Mouse (Mus musculus): ENCODE results near the gene Robo1.

Gene Robo1

DNA sequence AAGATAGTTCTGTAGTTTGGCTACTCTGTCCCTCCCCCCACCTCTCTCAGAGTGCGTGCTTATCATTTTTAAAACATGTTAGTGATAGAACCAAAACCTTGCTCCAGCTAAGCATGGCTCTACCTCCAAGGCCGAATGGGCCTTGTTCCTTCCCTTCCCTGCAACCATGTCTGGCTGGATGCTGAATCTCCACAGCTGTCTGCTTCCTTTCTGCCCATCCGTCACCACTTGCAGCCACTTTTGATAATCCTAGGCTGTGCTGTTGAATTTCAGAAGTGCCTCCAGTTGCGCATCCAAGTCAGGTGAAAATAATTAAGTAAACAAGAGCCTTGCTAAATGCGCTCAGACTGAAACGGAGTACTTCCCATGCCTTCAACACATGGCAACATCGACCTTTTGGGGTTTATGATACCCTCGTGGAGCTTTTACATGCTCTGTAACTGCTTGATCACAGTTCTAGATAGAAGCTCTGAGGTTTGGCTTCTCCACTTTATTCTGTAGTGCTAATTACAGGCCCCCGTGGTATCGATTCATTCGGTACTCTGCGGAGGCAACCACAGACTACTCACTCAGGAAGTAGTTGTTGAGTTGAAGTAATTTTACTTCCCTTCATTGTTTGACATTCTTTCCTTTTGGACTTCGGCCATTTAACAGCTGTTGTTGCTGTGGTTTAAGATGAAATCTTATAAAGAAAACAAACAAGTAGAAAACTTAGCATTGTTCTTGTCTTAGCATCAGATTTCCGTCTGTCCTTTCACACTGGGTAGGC lies 413.8 kb downstream of the Robo1 start:
- DNase-seq (ENCODE audit: extremely low spot score, low read depth, low spot score): no peak

DNA sequence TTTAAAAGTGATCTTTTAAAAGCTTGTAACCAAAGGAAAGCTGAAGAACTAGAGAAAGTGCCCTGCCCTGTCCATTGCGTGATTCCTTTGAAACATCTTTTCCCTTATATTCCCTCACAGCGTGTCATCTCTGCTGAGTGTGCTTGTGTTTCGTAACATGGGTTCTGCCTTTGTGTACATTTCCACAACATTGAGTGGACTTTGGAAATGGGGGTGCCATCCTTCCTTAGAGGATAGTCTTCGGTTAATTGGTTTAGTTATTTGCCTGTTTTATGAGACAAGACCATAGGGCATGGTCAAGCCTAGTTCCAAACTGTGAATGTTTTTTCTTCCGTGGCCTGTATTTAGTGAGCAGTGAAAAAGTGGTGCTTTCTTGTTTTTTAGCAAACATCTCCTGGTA lies 426.1 kb downstream of the Robo1 start:
- DNase-seq (ENCODE audit: extremely low spot score, low read depth, low spot score): no peak

GRCm38 (mm10) chr16:72735175-72735574 lies 427.1 kb downstream of the Robo1 start:
- DNase-seq (ENCODE audit: extremely low spot score, low read depth, low spot score): no peak

GRCm38 (mm10) chr16:72735588-72735987 lies 427.5 kb downstream of the Robo1 start:
- no peak for DNase-seq (ENCODE audit: extremely low spot score, low read depth, low spot score)

DNA sequence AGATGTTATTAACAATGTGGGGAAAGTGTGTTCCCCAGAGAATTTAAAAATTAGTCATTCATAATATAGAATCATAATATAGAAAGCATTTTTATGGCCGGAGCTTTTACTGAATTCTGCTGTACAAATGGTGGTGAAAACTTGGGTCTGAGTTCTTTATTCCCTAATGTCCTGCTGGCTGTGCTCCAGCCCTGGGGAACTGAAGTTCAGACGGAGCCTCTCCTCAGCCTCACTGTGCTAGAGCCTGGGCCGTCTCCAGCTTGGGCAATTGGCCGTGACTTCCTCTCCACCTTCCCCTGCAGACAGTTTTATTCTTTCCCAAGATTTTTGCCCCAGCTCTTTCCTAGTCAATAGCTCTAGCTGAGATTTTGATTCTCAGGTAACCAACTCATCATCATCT lies 429.0 kb downstream of the Robo1 start:
- DNase-seq (ENCODE audit: extremely low spot score, low read depth, low spot score): no peak

DNA sequence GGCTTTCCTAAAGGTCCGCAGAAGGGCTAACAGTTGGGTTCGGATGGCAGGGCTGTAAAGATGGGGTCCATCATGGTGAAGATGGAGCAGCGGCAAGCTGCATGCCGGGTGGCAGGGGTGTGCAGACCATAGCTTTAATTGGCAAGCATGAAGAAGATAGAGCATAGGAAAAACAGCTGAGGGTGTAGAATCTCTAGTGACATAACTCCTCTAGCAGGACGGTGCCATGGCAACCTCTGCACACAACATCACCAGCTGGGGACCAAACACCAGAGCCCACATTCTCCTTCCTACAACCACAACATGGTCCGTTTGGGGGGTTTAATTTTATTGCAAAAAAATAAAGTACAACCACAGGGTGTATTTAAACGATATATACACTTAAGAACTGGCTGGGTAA lies 432.1 kb downstream of the Robo1 start:
- no peak for DNase-seq (ENCODE audit: extremely low spot score, low read depth, low spot score)

DNA sequence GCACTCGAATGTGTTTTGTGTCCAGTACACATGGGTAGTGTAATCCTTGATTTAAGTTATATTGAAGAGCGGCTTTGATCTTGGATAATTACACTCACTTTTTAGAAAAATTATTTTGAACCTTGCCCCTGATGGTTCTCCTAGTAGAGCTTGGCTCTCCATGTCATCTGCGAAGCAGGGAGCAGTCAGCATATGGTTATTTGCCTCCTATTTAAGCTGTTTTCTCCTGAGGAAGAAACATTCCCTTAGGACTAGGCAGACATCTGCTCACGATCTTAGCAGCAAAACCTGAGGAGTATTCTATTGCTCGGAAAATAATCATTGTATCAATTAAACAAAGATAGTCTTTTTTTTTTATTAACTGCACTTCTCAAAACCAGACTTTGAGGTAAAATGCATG lies 439.6 kb downstream of the Robo1 start:
- DNase-seq (ENCODE audit: extremely low spot score, low read depth, low spot score): no peak

DNA sequence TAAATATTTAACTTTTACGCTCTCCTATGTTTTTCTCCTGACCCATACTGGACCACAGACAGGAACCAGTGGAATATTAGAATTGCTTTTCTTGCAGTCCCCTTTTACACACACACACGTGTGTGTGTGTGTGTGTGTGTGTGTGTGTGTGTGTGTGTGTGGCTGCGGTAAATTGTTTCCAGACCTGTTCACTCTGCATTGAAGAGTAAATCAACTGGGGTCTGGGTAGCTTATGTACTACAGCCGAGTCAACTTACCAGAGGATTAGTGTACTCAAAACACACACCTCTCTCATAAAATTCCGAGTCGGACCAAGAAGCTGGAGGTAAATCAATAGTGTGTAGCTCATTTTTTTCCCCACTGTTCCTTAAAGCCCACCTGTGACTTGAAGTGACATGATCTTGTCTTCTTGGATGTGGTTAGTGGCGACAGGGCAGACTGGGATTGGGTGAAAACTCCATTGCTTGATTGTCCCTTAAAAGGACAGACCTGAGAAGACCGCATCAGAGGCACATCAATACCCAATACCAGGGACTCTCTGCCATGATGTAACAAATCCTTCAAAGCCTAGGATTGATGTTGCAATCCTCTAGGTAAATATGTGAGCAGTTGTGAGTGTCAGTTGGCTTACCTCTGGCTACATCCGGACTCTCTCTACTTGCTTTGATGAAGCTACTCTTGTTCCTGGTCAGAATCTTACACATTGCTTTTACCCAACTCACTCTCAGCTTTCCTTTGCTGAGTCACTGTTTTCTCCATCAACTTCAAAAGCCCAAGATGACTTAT lies 457.2 kb downstream of the Robo1 start:
- DNase-seq (ENCODE audit: extremely low spot score, low read depth, low spot score): no peak

- no peak for DNase-seq (ENCODE audit: extremely low spot score, low read depth, low spot score)
Observed at GRCm38 (mm10) chr16:72769214-72769834, 461.2 kb downstream of the Robo1 start.

DNA sequence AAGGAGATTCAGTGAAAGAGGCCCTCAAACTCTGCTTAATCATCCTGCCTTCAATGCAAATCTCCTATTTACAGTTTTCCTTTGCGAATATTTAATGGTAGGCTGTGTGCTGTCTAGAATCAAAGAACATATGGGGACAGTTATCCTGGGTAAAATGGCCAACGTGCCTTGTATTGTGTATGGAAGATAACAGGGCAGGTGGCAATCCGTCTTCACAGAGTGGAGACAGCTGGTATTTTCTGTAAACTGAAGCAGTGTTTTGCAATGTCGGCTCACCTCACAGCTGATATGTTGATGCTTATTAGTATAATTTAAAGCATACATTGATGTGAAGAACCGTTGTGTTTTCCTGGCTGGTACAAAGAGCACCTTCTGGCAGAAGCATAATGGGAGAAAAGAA lies 464.2 kb downstream of the Robo1 start:
- no peak for DNase-seq (ENCODE audit: extremely low spot score, low read depth, low spot score)

DNA sequence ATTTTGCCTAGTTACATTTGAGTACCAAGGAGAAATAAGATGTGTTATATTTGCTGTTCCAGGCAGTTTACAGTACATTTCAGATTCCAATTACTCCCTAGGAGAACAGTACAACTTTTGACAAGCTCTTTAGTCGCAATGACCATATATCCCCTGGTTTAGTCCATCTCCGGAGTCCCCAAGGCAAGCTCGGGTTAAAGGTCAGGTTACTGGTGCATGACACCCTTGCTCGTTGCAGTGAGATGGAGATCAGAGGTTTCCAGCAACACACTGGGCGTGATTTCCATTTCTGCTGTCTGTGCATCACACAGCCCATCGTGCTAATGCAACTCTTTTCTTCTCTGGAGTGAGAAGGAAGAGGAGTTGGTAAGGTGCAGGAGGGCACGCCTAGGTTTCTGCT lies 464.9 kb downstream of the Robo1 start:
- DNase-seq (ENCODE audit: extremely low spot score, low read depth, low spot score): no peak

DNA sequence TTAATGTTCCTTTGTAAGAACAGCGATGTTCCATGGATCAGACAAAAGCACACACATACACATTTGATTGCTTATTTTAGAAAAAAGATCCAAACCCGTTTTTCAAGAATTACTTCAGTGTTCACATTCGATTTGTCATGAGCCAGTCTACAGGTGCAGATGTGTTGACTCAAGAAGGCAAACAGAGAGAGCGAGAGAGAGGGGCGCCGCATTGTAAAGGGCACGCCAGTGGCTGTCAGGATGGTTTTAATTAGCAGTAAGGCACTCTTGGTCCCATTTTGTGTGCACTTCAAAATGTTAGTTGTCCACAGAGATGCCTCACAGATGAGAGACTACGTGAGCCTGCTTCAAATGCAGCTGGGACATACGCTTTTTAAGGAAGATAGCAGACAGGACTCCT lies 470.4 kb downstream of the Robo1 start:
- DNase-seq (ENCODE audit: extremely low spot score, low read depth, low spot score): no peak

- DNase-seq (ENCODE audit: extremely low spot score, low read depth, low spot score): no peak
Observed at GRCm38 (mm10) chr16:72782171-72782570, 474.1 kb downstream of the Robo1 start.

DNA sequence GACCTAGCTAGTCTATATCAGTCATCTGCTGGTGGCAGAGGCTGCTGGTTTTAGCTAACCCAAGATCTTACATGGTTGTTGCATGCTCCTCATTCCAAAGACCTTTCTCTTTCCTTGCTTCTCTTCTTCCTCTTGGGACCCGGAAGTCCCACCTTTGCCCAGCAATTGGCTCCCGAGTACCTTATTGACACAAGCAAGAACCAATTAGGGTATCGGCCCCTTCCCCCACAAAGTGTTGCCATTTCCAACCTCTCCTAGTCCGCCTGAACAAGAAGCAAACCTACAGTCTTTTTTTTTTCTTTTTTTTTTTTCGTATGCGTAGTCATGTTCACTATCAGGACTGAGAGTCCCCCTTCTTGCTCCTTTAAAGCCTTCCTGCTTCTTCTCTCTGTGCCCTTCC lies 478.0 kb downstream of the Robo1 start:
- DNase-seq (ENCODE audit: extremely low spot score, low read depth, low spot score): no peak

GRCm38 (mm10) chr16:72786636-72787035 lies 478.5 kb downstream of the Robo1 start:
- DNase-seq (ENCODE audit: extremely low spot score, low read depth, low spot score): no peak

DNA sequence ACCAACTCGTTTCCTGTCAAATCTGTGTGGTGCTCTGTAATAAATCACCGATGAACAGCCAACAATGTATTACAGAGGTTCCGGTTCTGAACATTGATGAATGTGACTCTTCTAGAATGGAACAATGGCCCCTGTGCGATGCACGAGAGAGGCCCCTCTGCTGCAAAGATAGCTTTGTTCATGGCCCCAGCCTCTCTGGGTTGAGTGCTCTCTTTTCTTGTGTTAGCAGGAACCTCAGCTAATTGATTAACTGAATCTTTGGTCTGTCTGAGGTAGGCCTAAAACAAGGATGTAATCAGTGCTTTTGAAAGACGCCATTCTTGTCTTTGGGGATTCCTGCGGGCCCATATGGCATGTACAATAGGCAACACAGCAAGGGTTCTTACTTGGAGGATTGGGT lies 479.9 kb downstream of the Robo1 start:
- no peak for DNase-seq (ENCODE audit: extremely low spot score, low read depth, low spot score)

DNA sequence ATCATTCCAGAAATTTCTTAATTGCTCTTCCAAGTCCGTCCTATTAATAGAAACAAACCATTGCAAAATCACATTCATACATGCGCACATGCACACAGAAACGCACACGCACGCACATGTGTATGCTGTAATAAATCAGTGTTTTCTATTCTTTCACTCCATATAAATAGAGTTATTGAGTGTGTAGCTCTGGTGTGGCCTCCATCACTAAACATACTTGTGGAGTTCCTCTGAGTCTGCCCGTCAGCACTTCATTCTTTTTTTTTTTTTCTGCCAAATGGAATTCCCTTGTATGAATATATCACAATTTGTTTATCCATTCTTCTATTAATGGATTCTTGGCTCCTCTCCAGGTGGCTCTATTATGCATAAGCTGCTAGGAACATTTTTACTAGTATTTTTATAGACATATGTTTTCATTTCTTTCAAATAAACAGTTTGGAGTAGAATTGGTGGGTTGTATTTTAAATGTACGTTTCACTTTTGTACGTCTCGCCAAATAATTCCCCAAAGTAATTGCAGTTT lies 483.1 kb downstream of the Robo1 start:
- no peak for DNase-seq (ENCODE audit: extremely low spot score, low read depth, low spot score)

GRCm38 (mm10) chr16:72794692-72795378 lies 486.7 kb downstream of the Robo1 start:
- no peak for DNase-seq (ENCODE audit: extremely low spot score, low read depth, low spot score)

DNA sequence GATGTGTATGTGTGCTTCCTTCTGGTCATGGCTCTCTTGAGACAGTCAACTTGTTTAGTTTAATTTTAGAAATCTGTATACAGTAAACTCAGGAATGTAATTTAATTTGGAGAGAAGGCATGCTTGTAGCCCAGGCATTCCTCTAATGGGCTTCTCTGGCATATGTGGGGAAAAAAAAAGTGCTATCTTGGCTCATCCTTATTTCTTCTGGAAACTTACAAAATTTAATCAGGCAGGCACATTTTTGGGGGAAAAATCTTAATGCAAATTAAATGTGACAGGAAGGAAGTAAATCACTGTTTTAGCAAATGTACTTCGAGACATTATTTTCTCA lies 487.2 kb downstream of the Robo1 start:
- no peak for DNase-seq (ENCODE audit: extremely low spot score, low read depth, low spot score)

- no peak for DNase-seq (ENCODE audit: extremely low spot score, low read depth, low spot score)
Observed at GRCm38 (mm10) chr16:72798405-72798949, 490.4 kb downstream of the Robo1 start.

GRCm38 (mm10) chr16:72800121-72800749 lies 492.1 kb downstream of the Robo1 start:
- no peak for DNase-seq (ENCODE audit: extremely low spot score, low read depth, low spot score)

Measured in hindlimb bud, embryonic 11.5 days (tissue).